Mouse (Mus musculus) splenic B cell, adult 2 months (primary cell): Measurements from ENCODE around the gene Tbcd.

Source experiments
- DNase-seq: peaks from one replicate; pipeline ENCODE4 v3.0.0-alpha.2; 2011; ENCODE audit warnings: low read depth, low spot score
- H3K27me3 ChIP-seq: 2 replicates; pipeline ENCODE4 v1.6.1; 2012; ENCODE audit warnings: mild to moderate bottlenecking, low read length, moderate library complexity, mixed read lengths; ENCODE audit not compliant: control insufficient read depth, poor library complexity, insufficient read depth, severe bottlenecking
- H3K36me3 ChIP-seq: 2 replicates; pipeline ENCODE4 v1.6.1; 2012; ENCODE audit warnings: mild to moderate bottlenecking, low read length, moderate library complexity, mixed read lengths; ENCODE audit not compliant: control insufficient read depth, poor library complexity, insufficient read depth, severe bottlenecking

The Tbcd gene

DNA sequence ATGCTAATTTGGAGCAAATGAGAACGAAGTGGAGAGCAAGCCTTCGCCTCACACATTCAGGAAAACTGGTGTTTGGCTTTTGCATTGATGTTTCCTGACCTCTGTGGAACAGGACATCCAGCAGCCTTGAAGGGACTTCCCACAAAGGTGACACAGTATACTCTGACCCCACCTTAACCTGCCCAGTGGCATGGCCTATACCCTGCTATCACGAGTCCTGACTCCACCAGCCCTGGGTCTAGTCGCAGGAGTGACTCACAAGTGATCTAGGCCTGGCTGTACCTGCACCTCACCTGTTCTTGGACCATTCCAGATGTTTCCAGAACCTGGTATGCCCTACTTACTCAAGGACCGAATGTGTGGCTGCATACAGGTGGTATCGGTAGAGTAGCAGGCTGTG is 177.8 kb downstream of the Tbcd start:
- Histone ChIP-seq H3K36me3 (peaks cover 5% of the 10 kb centered on the region), H3K27me3 (no peaks in the 10 kb centered on the region)
- no peak for DNase-seq

GRCm38 (mm10) chr11:121630406-121630805 is 178.7 kb downstream of the Tbcd start:
- Histone ChIP-seq H3K36me3 (peaks cover 3% of the 10 kb centered on the region; the same call in 1 of the 2 replicates), H3K27me3 (no peaks in the 10 kb centered on the region)
- peak; percentile 19 for DNase-seq

DNA sequence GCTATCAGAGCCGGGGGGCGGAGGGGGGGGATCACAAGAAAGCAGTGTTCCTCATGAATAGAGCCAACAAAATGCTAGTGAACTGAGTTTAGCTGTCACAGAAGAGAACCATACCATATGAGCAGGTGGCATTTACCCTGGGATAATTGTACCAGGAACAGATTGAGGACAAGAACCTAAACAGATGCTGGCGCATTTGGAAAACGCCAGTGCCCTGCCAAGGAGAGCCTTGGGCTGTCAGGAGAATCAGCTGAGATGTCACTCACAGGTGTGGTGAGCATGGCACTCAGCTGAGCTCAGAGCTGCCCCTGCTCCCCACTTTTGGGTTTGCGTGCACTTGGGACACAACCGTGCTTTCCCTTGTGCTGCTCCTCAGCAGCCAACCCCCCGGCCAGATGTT is 179.7 kb downstream of the Tbcd start:
- DNase-seq: no peak
- Histone ChIP-seq H3K36me3 (peaks cover 3% of the 10 kb centered on the region; the same call in 1 of the 2 replicates), H3K27me3 (no peaks in the 10 kb centered on the region)

DNA sequence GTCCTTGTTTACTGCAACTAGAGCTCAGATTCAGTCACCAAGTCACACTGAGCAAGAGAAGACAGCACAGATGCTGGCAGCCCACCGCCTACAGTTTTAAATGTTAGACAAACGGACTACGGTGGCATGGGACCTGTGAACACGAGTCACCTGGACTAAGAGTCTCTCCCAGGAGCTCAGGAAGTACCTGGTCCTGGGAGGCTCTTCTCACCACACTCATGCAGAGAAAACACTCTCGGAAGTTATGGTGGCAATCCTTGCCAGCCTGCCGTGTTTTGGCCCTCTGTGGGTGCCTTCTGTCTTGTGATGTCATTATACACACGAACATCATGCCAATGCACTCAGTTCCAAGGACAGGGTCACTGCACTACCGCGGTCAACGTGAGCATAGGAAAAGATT is 184.9 kb downstream of the Tbcd start:
- Histone ChIP-seq H3K36me3 (no peaks in the 10 kb centered on the region; the same call in none of the 2 replicates), H3K27me3 (no peaks in the 10 kb centered on the region)
- no peak for DNase-seq

- DNase-seq: no peak
- Histone ChIP-seq H3K27me3 (no peaks in the 10 kb centered on the region), H3K36me3 (no peaks in the 10 kb centered on the region; the same call in 1 of the 2 replicates)
Measured at GRCm38 (mm10) chr11:121641501-121642145, 189.9 kb downstream of the Tbcd start.

GRCm38 (mm10) chr11:121645394-121645793 is 193.6 kb downstream of the Tbcd start:
- H3K36me3 ChIP-seq: 0 out of 2 replicates have a peak, but pooled peaks cover 3% of the 10 kb centered on the region
- H3K27me3 ChIP-seq: no peaks in the 10 kb centered on the region
- no peak for DNase-seq

- peaks cover 7% of the 10 kb centered on the region; the same call in 1 of the 2 replicates for H3K36me3 ChIP-seq
- no peak for DNase-seq
- no peaks in the 10 kb centered on the region for H3K27me3 ChIP-seq
Measured at GRCm38 (mm10) chr11:121647321-121647720, 195.6 kb downstream of the Tbcd start.

GRCm38 (mm10) chr11:121648166-121648565 is 196.4 kb downstream of the Tbcd start:
- no peak for DNase-seq
- Histone ChIP-seq H3K27me3 (no peaks in the 10 kb centered on the region), H3K36me3 (peaks cover 7% of the 10 kb centered on the region; the same call in 1 of the 2 replicates)

DNA sequence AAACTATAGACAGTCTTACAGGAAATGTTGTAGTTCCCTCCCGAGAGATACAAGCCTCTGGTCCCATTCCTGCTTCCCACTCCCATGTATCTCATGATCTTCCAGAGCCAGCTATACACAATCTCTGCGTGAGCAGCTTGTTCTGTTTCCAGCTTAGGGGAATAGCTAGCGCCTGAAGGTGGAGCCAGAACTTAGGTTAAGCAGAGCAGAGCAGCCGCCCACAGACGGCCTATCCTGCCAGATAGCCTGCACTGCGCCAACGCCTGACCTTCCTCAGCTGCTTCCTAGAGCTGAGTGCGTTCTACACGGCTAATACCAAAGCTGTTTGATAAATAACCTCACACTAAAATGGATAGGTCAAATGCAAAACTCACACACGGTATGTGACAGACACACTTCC is 198.2 kb downstream of the Tbcd start:
- Histone ChIP-seq H3K36me3 (peaks cover 8% of the 10 kb centered on the region; the same call in 1 of the 2 replicates), H3K27me3 (no peaks in the 10 kb centered on the region)
- no peak for DNase-seq

DNA sequence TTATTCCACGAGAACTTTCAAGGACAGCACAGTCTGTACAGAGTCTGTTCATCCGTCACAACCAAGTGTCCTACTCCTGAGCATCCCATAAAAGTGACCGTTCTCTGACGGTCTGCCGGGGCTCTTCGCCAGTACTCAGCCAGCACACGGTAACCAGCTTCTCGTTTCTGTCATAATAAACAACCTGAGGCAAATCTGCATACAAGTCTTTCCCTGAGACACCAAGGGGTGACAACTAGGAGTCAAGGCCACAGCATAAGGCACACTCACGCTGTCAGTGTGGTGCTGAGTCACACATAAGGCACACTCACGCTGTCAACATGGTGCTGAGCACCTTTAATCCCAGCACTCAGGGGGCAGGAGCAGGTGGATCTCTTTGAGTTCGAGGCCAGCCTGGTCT is 198.9 kb downstream of the Tbcd start:
- no peak for DNase-seq
- no peaks in the 10 kb centered on the region for H3K27me3 ChIP-seq
- H3K36me3 ChIP-seq: peaks cover 8% of the 10 kb centered on the region; the same call in 1 of the 2 replicates

DNA sequence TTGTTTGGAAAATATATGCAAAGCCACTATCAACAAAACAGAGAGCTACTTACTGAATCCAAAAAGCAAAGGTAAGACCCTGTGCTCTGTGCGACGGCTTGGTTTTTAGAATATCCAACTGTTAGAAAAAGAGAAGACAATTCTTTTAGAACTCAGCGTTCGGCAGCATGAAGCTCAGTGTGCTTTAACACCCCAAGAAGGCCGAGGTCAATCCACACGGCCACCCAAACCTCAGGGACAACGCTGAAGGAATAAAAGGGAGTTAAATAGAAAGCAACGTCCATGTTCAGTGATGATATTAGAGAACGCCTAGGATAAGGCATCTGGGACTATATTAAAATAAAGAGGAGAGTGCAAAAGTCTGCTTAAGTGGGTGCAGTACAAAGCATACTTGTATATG is 199.8 kb downstream of the Tbcd start:
- H3K27me3 ChIP-seq: no peaks in the 10 kb centered on the region
- H3K36me3 ChIP-seq: peaks cover 8% of the 10 kb centered on the region; the same call in 1 of the 2 replicates
- DNase-seq: no peak

DNA sequence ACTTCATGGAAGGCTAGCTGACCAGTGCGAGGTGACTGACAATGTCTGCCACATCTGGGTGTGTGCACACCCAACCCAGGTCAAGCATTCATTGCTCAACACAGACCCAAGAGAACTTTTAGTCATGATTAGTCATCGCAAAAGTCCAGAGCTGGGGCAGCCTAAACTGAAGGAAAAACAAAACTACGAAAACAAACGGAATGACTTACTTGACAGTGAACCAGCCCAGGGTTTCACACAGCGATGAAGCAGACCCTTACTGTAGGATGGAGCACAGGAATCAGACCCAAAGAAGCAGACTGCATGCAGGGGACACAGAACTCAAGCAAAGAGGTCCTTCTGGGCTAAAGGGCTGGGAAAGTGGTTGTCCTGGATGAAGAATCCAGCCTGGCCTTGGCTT is 200.2 kb downstream of the Tbcd start:
- Histone ChIP-seq H3K36me3 (peaks cover 8% of the 10 kb centered on the region; the same call in 1 of the 2 replicates), H3K27me3 (no peaks in the 10 kb centered on the region)
- no peak for DNase-seq

DNA sequence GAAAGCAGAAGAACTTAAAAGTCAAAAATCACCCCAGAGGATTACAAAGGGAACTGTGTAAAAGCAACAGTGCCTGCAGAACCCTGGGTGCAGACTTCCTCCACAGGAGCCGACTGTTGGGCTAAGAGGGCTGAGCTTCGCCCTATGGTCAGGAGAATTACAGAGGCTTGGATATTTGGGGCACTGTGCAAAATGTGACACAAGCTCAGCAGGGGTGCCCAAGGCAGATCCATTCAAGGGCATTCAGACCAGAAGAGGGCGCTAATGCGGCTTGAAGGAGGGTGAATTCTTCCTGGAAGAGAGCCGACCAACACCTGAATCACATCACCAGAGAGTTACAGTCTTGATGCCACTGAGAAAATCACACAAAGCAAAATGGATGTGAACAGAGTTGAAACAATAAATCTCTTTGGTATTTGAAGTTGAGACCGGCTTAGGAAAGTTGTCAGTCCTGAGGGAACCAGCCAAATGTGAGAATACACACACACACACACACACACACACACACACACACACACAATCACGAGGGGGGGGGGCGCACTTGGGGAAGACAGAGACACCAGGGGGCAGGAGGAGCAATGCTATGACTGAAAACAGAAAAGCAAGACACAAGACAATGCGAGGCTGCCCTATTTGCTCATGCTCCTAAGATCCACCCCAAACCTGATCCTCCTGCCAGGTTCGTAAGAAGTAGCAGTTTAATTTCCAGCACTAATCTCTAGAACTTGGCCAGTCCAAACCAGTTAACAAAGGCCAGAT is 201.0 kb downstream of the Tbcd start:
- DNase-seq: peak; percentile 73
- peaks cover 5% of the 10 kb centered on the region; the same call in 1 of the 2 replicates for H3K36me3 ChIP-seq

GRCm38 (mm10) chr11:121653631-121654030 is 201.9 kb downstream of the Tbcd start:
- Histone ChIP-seq H3K27me3 (no peaks in the 10 kb centered on the region), H3K36me3 (peaks cover 5% of the 10 kb centered on the region; the same call in 1 of the 2 replicates)
- DNase-seq: no peak

More for the DNA sequence above, 201.0 kb downstream of the Tbcd start:
- H3K27me3 ChIP-seq: no peaks in the 10 kb centered on the region

DNA sequence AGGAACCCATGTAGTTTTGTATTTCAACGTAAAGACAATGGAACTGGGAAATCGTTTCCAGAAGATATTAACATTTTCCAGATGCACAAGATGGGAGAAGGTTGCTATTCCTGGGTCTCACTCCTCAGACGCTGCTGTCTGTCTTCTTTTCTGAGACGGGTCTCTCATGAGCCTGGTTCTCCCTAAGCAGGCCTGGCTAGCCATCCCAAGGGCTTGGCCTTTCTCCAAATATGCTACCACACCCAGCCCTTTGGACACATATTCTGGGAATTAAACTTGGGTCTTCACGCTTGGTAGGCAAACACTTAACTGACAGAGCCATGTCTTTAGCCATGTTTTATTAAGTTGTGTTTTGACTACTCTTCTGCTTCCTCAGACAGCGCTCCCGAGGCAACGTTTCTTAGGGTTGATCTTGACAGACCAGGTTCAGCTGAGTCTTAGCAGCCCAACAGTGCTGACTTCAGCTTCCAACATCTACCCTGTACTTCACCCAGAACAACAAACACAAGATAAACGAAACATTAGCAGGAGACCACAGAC is 202.7 kb downstream of the Tbcd start:
- Histone ChIP-seq H3K36me3 (peaks cover 5% of the 10 kb centered on the region; the same call in 1 of the 2 replicates), H3K27me3 (no peaks in the 10 kb centered on the region)
- no peak for DNase-seq
